Mouse (Mus musculus) large intestine, adult 2 months (tissue): ENCODE results near the gene Gm13283. TPM values are rescaled to one million over a fixed set of nuclear protein-coding genes. Genes with fewer than 3 reads are reported as not detected.
"Not testable (repeated sequence)": the region's sequence is repeated elsewhere in the genome, so short reads cannot be mapped to it uniquely, and the experiment has no call there.

Source experiments
- DNase-seq: peaks from one replicate; pipeline ENCODE4 v3.0.0-alpha.2; 2012; ENCODE audit warnings: low read depth, low spot score
- WGBS: fragments of 180-500 bp; shearing (Covaris S2); methylation state at CpG from one replicate; pipeline ENCODE4 v1.1.7; 2018; 5-methylcytosine and 5-hydroxymethylcytosine counted together
- polyA plus RNA-seq: library from polyadenylated mRNA; depleted of rRNA; stranded (reverse); fragments of >200 nt; gene quantifications from 2 replicates; pipeline ENCODE4 v1.2.3, GENCODE M21; 2012; rRNA removed

Gene Gm13283
- polyA plus RNA-seq, result not detected in 2 replicates

- WGBS, result 19% methylated on average over 10 of the region's 14 CpGs
- not testable (repeated sequence) for DNase-seq
These were observed at the start of gene Gm13283 for GRCm38 (mm10) chr4:88759610-88760268. Gene Gm13283, plus strand, starts transcription at chr4:88760119.

- 71% methylated on average over 1 of the region's 1 CpGs for WGBS
- DNase-seq, result no peak
These were observed 45.6 kb upstream of the Gm13283 start for GRCm38 (mm10) chr4:88714281-88714680.

GRCm38 (mm10) chr4:88715059-88715458, 44.9 kb upstream of the Gm13283 start:
- DNase-seq, result no peak

- 2% methylated on average over 1 of the region's 1 CpGs for WGBS
- DNase-seq, result no peak
These were observed 41.2 kb upstream of the Gm13283 start for GRCm38 (mm10) chr4:88718715-88719114.

- peak; percentile 61 for DNase-seq
- WGBS, result under 1% methylated on average over 82 of the region's 82 CpGs
These were observed 37.9 kb upstream of the Gm13283 start, which contains the start of the genes Gm26566 and Klhl9 for GRCm38 (mm10) chr4:88721791-88722721. Gene Gm26566, plus strand, starts transcription at chr4:88721805. Gene Klhl9, minus strand, starts transcription at chr4:88722465.

- WGBS, result 26% methylated on average over 8 of the region's 8 CpGs
- DNase-seq, result no peak
These were observed 36.3 kb upstream of the Gm13283 start for GRCm38 (mm10) chr4:88723497-88724090.

- WGBS, result 64% methylated on average over 6 of the region's 6 CpGs
- DNase-seq, result no peak
These were observed 33.2 kb upstream of the Gm13283 start for GRCm38 (mm10) chr4:88726727-88727126.

- 0% methylated on average over 1 of the region's 1 CpGs for WGBS
- DNase-seq, result no peak
These were observed 32.6 kb upstream of the Gm13283 start for GRCm38 (mm10) chr4:88727324-88727723.

GRCm38 (mm10) chr4:88738480-88738879, 21.4 kb upstream of the Gm13283 start:
- DNase-seq, result no peak

GRCm38 (mm10) chr4:88739036-88739435, 20.9 kb upstream of the Gm13283 start:
- no peak for DNase-seq
- 82% methylated on average over 6 of the region's 6 CpGs for WGBS

More at GRCm38 (mm10) chr4:88738480-88738879, 21.4 kb upstream of the Gm13283 start:
- WGBS, result 0% methylated on average over 2 of the region's 2 CpGs

GRCm38 (mm10) chr4:88741426-88741825, 18.5 kb upstream of the Gm13283 start:
- WGBS, result 82% methylated on average over 4 of the region's 4 CpGs
- no peak for DNase-seq

GRCm38 (mm10) chr4:88742771-88743371, 17.0 kb upstream of the Gm13283 start:
- DNase-seq, result no peak
- WGBS, result 57% methylated on average over 7 of the region's 7 CpGs

GRCm38 (mm10) chr4:88744207-88744606, 15.7 kb upstream of the Gm13283 start:
- 66% methylated on average over 3 of the region's 3 CpGs for WGBS
- no peak for DNase-seq

GRCm38 (mm10) chr4:88749926-88750325, 10.0 kb upstream of the Gm13283 start:
- 69% methylated on average over 6 of the region's 6 CpGs for WGBS

GRCm38 (mm10) chr4:88754818-88755340, 5.0 kb upstream of the Gm13283 start, which contains the start of gene Gm13271:
Gene Gm13271, plus strand, starts transcription at chr4:88754868.
- WGBS, result 84% methylated on average over 15 of the region's 15 CpGs
- not testable (repeated sequence) for DNase-seq

More at GRCm38 (mm10) chr4:88749926-88750325, 10.0 kb upstream of the Gm13283 start:
- no peak for DNase-seq

- DNase-seq, result not testable (repeated sequence)
- WGBS, result 8% methylated on average over 29 of the region's 31 CpGs
These were observed 3.1 kb upstream of the Gm13283 start for GRCm38 (mm10) chr4:88756581-88757513.

GRCm38 (mm10) chr4:88757628-88758031, 2.3 kb upstream of the Gm13283 start:
- DNase-seq, result peak; percentile 35
- under 1% methylated on average over 21 of the region's 21 CpGs for WGBS

GRCm38 (mm10) chr4:88758751-88759150, 1.2 kb upstream of the Gm13283 start:
- 83% methylated on average over 9 of the region's 9 CpGs for WGBS
- not testable (repeated sequence) for DNase-seq
